Mouse (Mus musculus): Measurements from ENCODE around the gene Slc26a1.

GRCm38 (mm10) chr5:108668387-108668932 lies 6.9 kb downstream of the Slc26a1 start:
- TF ChIP-seq CTCF (IDR thresholded peaks at IDR 0.05; ENCODE audit: low read depth, low read length) (no peak), EP300 (IDR thresholded peaks at IDR 0.05; ENCODE audit: insufficient read depth, low read depth, low read length) (no peak)
